Mouse (Mus musculus): ENCODE measurements around the gene Ube2u.
"Not testable (repeated sequence)": the region's sequence is repeated elsewhere in the genome, so short reads cannot be mapped to it uniquely, and the experiment has no call there.

Gene Ube2u

DNA sequence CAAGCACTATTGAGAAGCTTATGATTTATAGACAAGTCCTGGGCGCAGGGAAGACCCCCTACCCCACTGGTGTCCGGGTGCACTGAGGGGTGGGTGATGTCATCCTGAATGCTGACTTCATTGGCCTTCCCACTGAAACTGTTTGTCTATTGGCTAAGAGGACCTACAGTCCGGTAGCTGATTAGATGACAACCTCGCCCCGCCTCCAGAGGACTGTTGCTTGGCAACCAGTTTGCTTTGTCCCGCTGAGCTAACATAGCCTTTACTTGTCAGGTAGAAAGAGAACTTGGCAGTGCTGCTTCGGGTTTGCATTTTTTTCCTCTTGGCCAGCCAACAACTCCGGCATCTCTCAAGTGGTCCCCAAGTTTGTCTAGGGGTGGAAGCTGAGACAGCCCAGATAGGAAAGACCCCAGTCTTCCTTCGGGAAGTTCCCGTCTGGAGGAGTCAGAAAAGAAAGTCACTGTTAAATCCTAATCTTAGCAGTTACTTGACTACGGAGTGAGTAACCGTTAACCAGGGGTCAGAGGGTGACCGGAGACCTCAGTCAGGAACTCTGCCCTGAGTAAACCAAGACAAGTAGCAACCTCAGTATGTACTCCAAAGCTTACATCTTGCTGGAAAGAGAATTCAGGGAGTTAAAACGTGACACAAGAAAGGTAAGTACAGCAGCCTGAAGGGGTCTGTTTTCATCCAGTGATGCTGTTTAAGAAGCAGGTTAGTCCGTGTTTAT is at the start of gene Ube2u:
TSS of gene Ube2u (plus strand) at position 258 of the 730 bp plus-strand sequence.
- peak; percentile 48 for DNase-seq (ENCODE audit: low read depth, low spot score)

- no peak for DNase-seq (ENCODE audit: low read depth, low spot score)
Measured at GRCm38 (mm10) chr4:100429371-100429900, 49.2 kb upstream of the Ube2u start.

DNA sequence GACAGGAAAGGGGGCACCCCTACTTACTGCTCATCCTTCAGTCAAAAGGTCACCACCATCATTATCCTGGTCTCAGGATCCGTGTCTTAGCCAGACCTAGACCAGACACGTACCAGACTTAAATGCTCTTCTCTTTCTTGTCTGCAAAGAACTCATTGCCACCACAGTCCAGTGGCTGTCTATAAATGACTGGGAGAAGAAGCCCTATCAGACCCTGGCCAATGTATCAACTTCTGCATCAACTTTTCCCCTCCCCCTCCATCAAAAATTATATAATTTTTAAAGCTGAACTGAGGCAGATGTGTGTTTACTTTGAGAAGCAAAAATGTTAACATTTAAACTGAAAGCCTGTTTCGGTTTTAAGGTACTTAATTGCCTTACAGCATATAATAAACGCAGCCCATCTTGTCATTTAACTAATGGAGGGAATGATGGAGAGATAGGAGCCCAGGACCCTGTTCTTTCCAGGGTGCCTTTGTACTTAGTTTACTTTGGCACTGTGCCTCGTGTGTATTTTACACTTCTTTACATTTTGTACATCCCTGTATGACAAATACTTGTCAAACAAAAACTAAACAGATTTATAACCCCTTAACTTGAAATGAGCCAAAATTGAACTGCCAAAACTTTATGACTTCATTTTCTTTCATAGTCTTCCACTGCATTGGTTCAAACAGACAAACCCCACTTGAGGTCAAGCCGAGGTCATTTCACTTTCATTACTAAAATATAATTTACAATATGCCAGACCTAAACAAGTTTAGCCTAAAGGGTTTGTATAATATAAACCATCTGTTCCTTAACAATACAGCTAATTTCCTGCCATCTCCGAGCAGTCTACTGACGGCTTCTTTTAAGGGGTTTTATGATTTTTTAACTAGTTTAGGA is 43.1 kb upstream of the Ube2u start:
- DNase-seq (ENCODE audit: low read depth, low spot score), result no peak

GRCm38 (mm10) chr4:100436169-100436547 is 42.5 kb upstream of the Ube2u start:
- DNase-seq (ENCODE audit: low read depth, low spot score), result no peak

- DNase-seq (ENCODE audit: low read depth, low spot score), result no peak
Measured at GRCm38 (mm10) chr4:100446897-100447296, 31.8 kb upstream of the Ube2u start.

DNA sequence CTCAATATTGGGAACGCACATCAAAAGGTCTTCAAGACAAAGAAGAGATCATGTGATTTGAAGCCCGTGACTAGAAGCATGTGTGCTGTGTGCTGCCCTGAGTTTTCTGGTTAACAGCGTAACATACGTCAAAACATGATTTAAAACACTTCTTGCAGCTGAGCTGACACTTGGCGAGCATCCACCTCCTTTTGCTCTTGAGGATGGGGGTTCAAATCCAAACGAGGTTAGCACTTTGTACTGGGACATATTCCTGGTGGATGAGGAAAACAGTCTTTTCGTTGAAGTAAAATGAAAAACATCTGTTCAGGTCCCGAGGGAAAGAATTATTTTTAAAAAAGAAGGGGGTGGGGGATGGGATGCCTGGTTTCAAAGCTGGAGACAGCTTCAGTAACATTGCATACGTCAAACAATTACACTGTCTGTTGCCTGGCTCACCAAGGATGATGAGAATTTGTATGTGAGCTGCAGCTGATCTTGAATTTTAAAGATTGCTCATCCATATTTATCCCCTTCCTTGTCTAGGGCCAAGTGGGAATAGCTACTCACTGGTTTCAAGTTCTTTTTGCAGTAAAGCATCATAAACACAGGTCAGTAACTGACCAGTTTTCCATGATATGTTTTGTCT is 16.0 kb upstream of the Ube2u start:
- no peak for DNase-seq (ENCODE audit: low read depth, low spot score)

GRCm38 (mm10) chr4:100488447-100488846 is 9.8 kb downstream of the Ube2u start:
- DNase-seq (ENCODE audit: low read depth, low spot score), result no peak

DNA sequence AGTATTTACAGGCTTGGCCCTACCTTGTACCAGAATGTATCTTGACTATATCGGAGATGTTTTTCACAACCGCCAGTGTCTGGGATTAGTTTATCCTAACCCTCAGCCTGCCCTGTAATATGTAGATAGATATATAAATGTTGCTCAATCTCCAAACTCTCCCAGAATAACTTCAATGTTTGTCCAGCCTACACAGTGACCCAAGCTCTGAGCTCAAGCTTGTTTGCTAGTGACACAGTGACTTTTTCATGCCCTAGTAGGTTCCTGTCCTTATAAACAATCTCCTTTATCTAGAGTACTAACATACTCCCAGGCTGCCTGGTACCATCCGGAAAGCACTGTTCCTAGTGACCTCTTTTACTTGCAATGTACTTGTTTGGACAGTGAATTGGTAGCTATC is 16.5 kb downstream of the Ube2u start:
- DNase-seq (ENCODE audit: low read depth, low spot score), result no peak

- no peak for DNase-seq (ENCODE audit: low read depth, low spot score)
Measured at GRCm38 (mm10) chr4:100496521-100496920, 17.9 kb downstream of the Ube2u start.

DNA sequence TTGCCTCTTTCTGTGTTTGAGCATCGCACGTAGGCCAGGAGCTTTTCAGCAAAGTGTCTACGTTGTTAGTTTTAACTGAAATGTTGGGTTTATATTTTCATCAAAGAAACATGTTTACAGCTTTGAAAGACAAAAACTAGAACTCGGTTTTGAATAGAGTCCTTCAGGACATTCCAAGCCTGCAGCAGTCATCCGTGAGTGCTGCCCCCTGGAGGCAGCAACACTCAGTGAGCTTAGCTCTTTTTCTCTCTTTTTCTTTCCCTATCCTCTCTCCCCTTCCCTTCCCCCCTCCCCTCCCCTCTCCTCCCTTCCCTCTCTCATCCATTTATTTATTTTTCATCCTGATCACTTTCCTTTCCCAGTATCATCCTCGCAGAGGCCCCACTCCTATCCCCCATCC is 19.5 kb downstream of the Ube2u start:
- peak; percentile 31 for DNase-seq (ENCODE audit: low read depth, low spot score)

- DNase-seq (ENCODE audit: low read depth, low spot score), result not testable (repeated sequence)
Measured at GRCm38 (mm10) chr4:100499037-100499601, 20.5 kb downstream of the Ube2u start.

GRCm38 (mm10) chr4:100503337-100503736 is 24.7 kb downstream of the Ube2u start:
- DNase-seq (ENCODE audit: low read depth, low spot score), result no peak

GRCm38 (mm10) chr4:100517646-100518045 is 39.0 kb downstream of the Ube2u start:
- DNase-seq (ENCODE audit: low read depth, low spot score), result no peak

GRCm38 (mm10) chr4:100522534-100522933 is 43.9 kb downstream of the Ube2u start:
- no peak for DNase-seq (ENCODE audit: low read depth, low spot score)

DNA sequence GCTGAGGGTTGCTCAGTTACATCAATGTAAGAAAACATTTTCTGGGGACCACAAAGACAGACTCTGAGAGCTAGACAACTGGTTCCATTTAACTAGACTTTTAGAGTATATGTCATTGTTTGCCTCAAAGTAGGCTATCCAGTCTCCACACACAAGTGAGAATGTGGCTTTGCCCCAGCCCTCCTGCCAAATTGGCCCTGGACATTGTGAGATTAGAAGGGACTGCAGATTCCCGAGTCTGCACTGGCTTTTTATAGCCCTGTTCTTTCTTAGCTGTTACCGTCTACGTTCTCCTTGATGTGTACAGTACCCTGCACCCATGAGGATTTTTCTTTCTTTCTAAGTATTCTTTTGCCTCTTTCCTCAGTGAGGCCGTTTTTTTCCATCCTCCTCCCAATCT is 46.1 kb downstream of the Ube2u start:
- no peak for DNase-seq (ENCODE audit: low read depth, low spot score)

- peak; percentile 5 for DNase-seq (ENCODE audit: low read depth, low spot score)
Measured at GRCm38 (mm10) chr4:100526296-100526695, 47.6 kb downstream of the Ube2u start.

DNA sequence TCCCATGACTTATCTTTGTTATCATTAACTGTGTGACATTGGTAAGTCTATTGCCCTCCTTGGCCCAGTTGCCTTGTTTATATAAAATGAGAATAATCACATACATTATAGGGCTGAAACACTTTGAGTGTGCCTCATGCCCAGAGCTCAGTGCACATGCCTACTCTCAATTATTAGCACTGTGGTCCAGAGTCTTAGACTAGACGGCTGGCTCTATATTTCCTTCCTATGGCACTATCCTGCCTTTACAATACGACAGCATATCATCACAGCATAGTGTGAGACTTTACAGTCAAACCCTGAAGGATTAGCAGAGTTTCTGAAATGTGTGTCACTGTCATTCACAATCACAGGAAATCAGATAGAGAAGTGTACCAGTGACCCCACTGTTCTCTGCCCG is 48.4 kb downstream of the Ube2u start:
- no peak for DNase-seq (ENCODE audit: low read depth, low spot score)

- DNase-seq (ENCODE audit: low read depth, low spot score), result peak; percentile 10
Measured at GRCm38 (mm10) chr4:100527554-100528001, 48.9 kb downstream of the Ube2u start.

- peak; percentile 38 for DNase-seq (ENCODE audit: low read depth, low spot score)
Measured at GRCm38 (mm10) chr4:100533607-100534006, 55.0 kb downstream of the Ube2u start.

- no peak for DNase-seq (ENCODE audit: low read depth, low spot score)
Measured at GRCm38 (mm10) chr4:100534946-100535345, 56.3 kb downstream of the Ube2u start.

- DNase-seq (ENCODE audit: low read depth, low spot score), result peak; percentile 81
Measured at GRCm38 (mm10) chr4:100537898-100538297, 59.2 kb downstream of the Ube2u start.

DNA sequence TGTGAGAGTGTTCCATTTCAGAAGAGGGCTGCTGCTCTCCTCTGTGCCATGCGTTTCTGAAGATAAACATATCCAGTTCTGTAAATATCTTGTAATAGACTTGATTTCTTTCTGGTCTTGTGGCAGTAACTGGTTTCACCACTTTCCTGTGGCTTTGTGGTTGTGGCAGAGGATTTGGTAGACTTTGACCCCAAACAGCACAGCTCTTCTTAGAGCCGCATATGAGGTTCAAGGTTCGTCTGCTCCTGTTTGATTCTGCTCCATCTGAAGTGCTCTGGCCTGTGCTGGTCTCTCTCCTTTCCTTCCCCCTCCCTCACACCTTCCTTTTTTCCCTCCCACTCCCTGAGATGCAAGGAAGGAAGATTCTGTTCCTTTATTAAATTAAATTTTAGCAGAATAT is 60.8 kb downstream of the Ube2u start:
- DNase-seq (ENCODE audit: low read depth, low spot score), result no peak

Measured in brain, adult 2 months (tissue).